Mouse (Mus musculus) E14TG2a.4 (cell line): Measurements from ENCODE around the gene Fbxo48.

Experiments used
- H3K27me3 ChIP-seq: 2 replicates; pipeline ENCODE4 v1.6.1; 2014; ENCODE audit warnings: low read length, control low read depth; ENCODE audit not compliant: insufficient read depth
- H3K36me3 ChIP-seq: 2 replicates; pipeline ENCODE4 v1.6.1; 2014; ENCODE audit warnings: low read length, control low read depth; ENCODE audit not compliant: insufficient read depth
- H3K4me1 ChIP-seq: replicated peaks from 2 replicates; pipeline ENCODE4 v1.6.1; 2014; ENCODE audit warnings: low read depth, low read length, control low read depth
- H3K4me3 ChIP-seq: replicated peaks from 2 replicates; pipeline ENCODE4 v1.5.1; 2014; ENCODE audit warnings: mild to moderate bottlenecking, low read length
- H3K9me3 ChIP-seq: 2 replicates; pipeline ENCODE4 v1.6.1; 2014; ENCODE audit warnings: low read length, control low read depth
- CTCF ChIP-seq: conservative IDR thresholded peaks from 2 replicates; pipeline ENCODE4 v1.5.1; 2014; ENCODE audit warnings: low read length
- NANOG ChIP-seq: IDR thresholded peaks from 2 replicates; pipeline ENCODE4 v1.6.1; 2014; ENCODE audit warnings: borderline replicate concordance, low read length, mixed read lengths
- POU5F1 ChIP-seq: IDR thresholded peaks from 2 replicates; pipeline ENCODE4 v1.6.1; 2014; ENCODE audit warnings: low read length, borderline replicate concordance

The Fbxo48 gene

GRCm38 (mm10) chr11:16956115-16956862 lies 5.1 kb downstream of the Fbxo48 start:
- Histone ChIP-seq H3K36me3 (0 out of 2 replicates have a peak, but pooled peaks cover 6% of the 10 kb centered on the region), H3K9me3 (peaks cover 5% of the 10 kb centered on the region), H3K4me1 (peaks cover 10% of the 10 kb centered on the region), H3K4me3 (no peak overlapping the region), H3K27me3 (no peaks in the 10 kb centered on the region)
- TF ChIP-seq CTCF: no peak
- TF ChIP-seq NANOG: no peak
- no peak for TF ChIP-seq POU5F1

- H3K9me3 ChIP-seq: peaks cover 8% of the 10 kb centered on the region
- no peak for TF ChIP-seq POU5F1
- no peak for TF ChIP-seq CTCF
- no peak for TF ChIP-seq NANOG
- no peaks in the 10 kb centered on the region for H3K27me3 ChIP-seq
- peaks cover 3% of the 10 kb centered on the region for H3K4me1 ChIP-seq
- 0 out of 2 replicates have a peak, but pooled peaks cover 6% of the 10 kb centered on the region for H3K36me3 ChIP-seq
- H3K4me3 ChIP-seq: no peak overlapping the region
These were observed 5.9 kb downstream of the Fbxo48 start for GRCm38 (mm10) chr11:16957030-16957429.

- H3K4me3 ChIP-seq: no peak overlapping the region
- TF ChIP-seq NANOG (no peak), POU5F1 (no peak), CTCF (no peak)
- H3K4me1 ChIP-seq: no peaks in the 10 kb centered on the region
- 0 out of 2 replicates have a peak, but pooled peaks cover 6% of the 10 kb centered on the region for H3K36me3 ChIP-seq
- peaks cover 8% of the 10 kb centered on the region for H3K9me3 ChIP-seq
- no peaks in the 10 kb centered on the region for H3K27me3 ChIP-seq
These were observed 7.3 kb downstream of the Fbxo48 start for GRCm38 (mm10) chr11:16958520-16958919.

- no peak for TF ChIP-seq POU5F1
- no peak for TF ChIP-seq NANOG
- TF ChIP-seq CTCF: peak; percentile 22
- no peaks in the 10 kb centered on the region for H3K36me3 ChIP-seq
- no peak overlapping the region for H3K4me3 ChIP-seq
- no peaks in the 10 kb centered on the region for H3K9me3 ChIP-seq
- no peaks in the 10 kb centered on the region for H3K27me3 ChIP-seq
- H3K4me1 ChIP-seq: no peaks in the 10 kb centered on the region
These were observed 16.6 kb downstream of the Fbxo48 start for GRCm38 (mm10) chr11:16967806-16968205.

GRCm38 (mm10) chr11:16969650-16970049 lies 18.5 kb downstream of the Fbxo48 start:
- TF ChIP-seq CTCF (no peak), POU5F1 (no peak), NANOG (no peak)
- H3K4me3 ChIP-seq: no peak overlapping the region
- no peaks in the 10 kb centered on the region for H3K9me3 ChIP-seq
- H3K4me1 ChIP-seq: no peaks in the 10 kb centered on the region
- no peaks in the 10 kb centered on the region for H3K36me3 ChIP-seq
- no peaks in the 10 kb centered on the region for H3K27me3 ChIP-seq

- no peaks in the 10 kb centered on the region for H3K36me3 ChIP-seq
- no peaks in the 10 kb centered on the region for H3K4me1 ChIP-seq
- H3K9me3 ChIP-seq: no peaks in the 10 kb centered on the region
- no peak overlapping the region for H3K4me3 ChIP-seq
- TF ChIP-seq CTCF (no peak), NANOG (no peak), POU5F1 (no peak)
- no peaks in the 10 kb centered on the region for H3K27me3 ChIP-seq
These were observed 20.9 kb downstream of the Fbxo48 start for GRCm38 (mm10) chr11:16972027-16972426.

- H3K9me3 ChIP-seq: no peaks in the 10 kb centered on the region
- TF ChIP-seq NANOG (no peak), CTCF (no peak), POU5F1 (no peak)
- no peaks in the 10 kb centered on the region for H3K4me1 ChIP-seq
- no peaks in the 10 kb centered on the region for H3K27me3 ChIP-seq
- no peaks in the 10 kb centered on the region for H3K36me3 ChIP-seq
- no peak overlapping the region for H3K4me3 ChIP-seq
These were observed 21.9 kb downstream of the Fbxo48 start for GRCm38 (mm10) chr11:16973086-16973485.

GRCm38 (mm10) chr11:16976937-16977336 lies 25.8 kb downstream of the Fbxo48 start:
- Histone ChIP-seq H3K4me1 (no peaks in the 10 kb centered on the region), H3K36me3 (no peaks in the 10 kb centered on the region), H3K9me3 (no peaks in the 10 kb centered on the region), H3K27me3 (no peaks in the 10 kb centered on the region), H3K4me3 (no peak overlapping the region)
- no peak for TF ChIP-seq NANOG
- no peak for TF ChIP-seq CTCF
- no peak for TF ChIP-seq POU5F1

- no peak for TF ChIP-seq CTCF
- no peak for TF ChIP-seq NANOG
- no peak for TF ChIP-seq POU5F1
- H3K36me3 ChIP-seq: no peaks in the 10 kb centered on the region
- no peaks in the 10 kb centered on the region for H3K27me3 ChIP-seq
- no peaks in the 10 kb centered on the region for H3K4me1 ChIP-seq
- no peaks in the 10 kb centered on the region for H3K9me3 ChIP-seq
- H3K4me3 ChIP-seq: no peak overlapping the region
These were observed 26.4 kb downstream of the Fbxo48 start for GRCm38 (mm10) chr11:16977611-16978010.
